Mouse (Mus musculus) liver, embryonic 11.5 days (tissue): Measurements from ENCODE around the gene Gm10715. TPM values are rescaled to one million over a fixed set of nuclear protein-coding genes. Genes with fewer than 3 reads are reported as not detected.
A peak's percentile ranks its signal among the peaks of the same experiment; 100 is the strongest.
"Not testable (repeated sequence)": the region's sequence is repeated elsewhere in the genome, so short reads cannot be mapped to it uniquely, and the experiment has no call there.

Experiments used
- ATAC-seq: fragments of 200-750 bp; cut with Nextera tagmentation; replicated peaks from 2 replicates; pipeline ENCODE4 v1.8.0; 2017; ENCODE audit warnings: moderate number of reproducible peaks, mild to moderate bottlenecking, moderate TSS enrichment, moderate library complexity; ENCODE audit not compliant: low FRiP score
- DNase-seq: peaks from one replicate; pipeline ENCODE4 v3.0.0-alpha.2; 2017; ENCODE audit warnings: low spot score
- H3K27ac ChIP-seq: fragments of 300-500 bp; sonication (generic); 2 replicates; pipeline ENCODE4 v1.5.1; 2014; ENCODE audit warnings: mild to moderate bottlenecking, low read depth, low read length, control low read depth
- H3K27me3 ChIP-seq: fragments of 300-500 bp; sonication (generic); replicated peaks from 2 replicates; pipeline ENCODE4 v1.6.1; 2014; ENCODE audit warnings: low read length, mixed read lengths; ENCODE audit not compliant: control insufficient read depth, insufficient read depth
- H3K36me3 ChIP-seq: fragments of 300-500 bp; sonication (generic); 2 replicates; pipeline ENCODE4 v1.6.1; 2014; ENCODE audit warnings: mild to moderate bottlenecking, low read length, moderate library complexity, mixed read lengths; ENCODE audit not compliant: control insufficient read depth, insufficient read depth
- H3K4me1 ChIP-seq: fragments of 300-500 bp; sonication (generic); replicated peaks from 2 replicates; pipeline ENCODE4 v1.6.1; 2014; ENCODE audit warnings: low read length, mixed read lengths; ENCODE audit not compliant: control insufficient read depth, insufficient read depth
- H3K4me2 ChIP-seq: fragments of 300-500 bp; sonication (generic); 2 replicates; pipeline ENCODE4 v1.6.1; 2014; ENCODE audit warnings: mild to moderate bottlenecking, control low read depth, moderate library complexity
- H3K4me3 ChIP-seq: fragments of 300-500 bp; sonication (generic); 2 replicates; pipeline ENCODE4 v1.5.1; 2014; ENCODE audit warnings: low read depth, low read length, control low read depth
- H3K9ac ChIP-seq: fragments of 300-500 bp; sonication (generic); 2 replicates; pipeline ENCODE4 v1.6.1; 2014; ENCODE audit warnings: low read depth, low read length, control low read depth
- H3K9me3 ChIP-seq: fragments of 300-500 bp; sonication (generic); 2 replicates; pipeline ENCODE4 v1.6.1; 2016; ENCODE audit warnings: low read length, inconsistent platforms, mixed read lengths; ENCODE audit not compliant: control insufficient read depth
- WGBS: fragments of 180-500 bp; shearing (Covaris S2); extraction: QIAGEN DNeasy Blood & Tissue Kit; methylation state at CpG from one replicate; pipeline ENCODE4 v1.1.7; 2014; 5-methylcytosine and 5-hydroxymethylcytosine counted together
- polyA plus RNA-seq: library from polyadenylated mRNA; unstranded; fragments of >200 nt; fragmentation: Nextera tagmentation; extraction: Ambion mirVana; gene quantifications from 2 replicates; pipeline ENCODE4 v1.2.1, GENCODE M21; 2014

Gm10715 gene
- polyA plus RNA-seq, 1 experiment from 2014 or later, result not detected

GRCm38 (mm10) chr9:3023312-3023984 is 13.2 kb upstream of the Gm10715 start, which contains the start of gene Gm10718:
TSS of gene Gm10718 (plus strand) at chr9:3023547.
- not testable (repeated sequence) for H3K27me3 ChIP-seq, H3K9ac ChIP-seq, H3K4me3 ChIP-seq, H3K27ac ChIP-seq, H3K4me1 ChIP-seq, DNase-seq, H3K36me3 ChIP-seq, ATAC-seq, H3K9me3 ChIP-seq, H3K4me2 ChIP-seq
- WGBS, result 69% methylated on average over 9 of the region's 13 CpGs

GRCm38 (mm10) chr9:3023985-3024648 is 12.6 kb upstream of the Gm10715 start:
- H3K27me3 ChIP-seq, H3K4me1 ChIP-seq, H3K36me3 ChIP-seq, H3K9me3 ChIP-seq, H3K27ac ChIP-seq, H3K4me3 ChIP-seq, H3K9ac ChIP-seq, ATAC-seq, H3K4me2 ChIP-seq, DNase-seq: not testable (repeated sequence)
- 59% methylated on average over 15 of the region's 16 CpGs for WGBS

- not testable (repeated sequence) for DNase-seq, H3K9me3 ChIP-seq, H3K4me2 ChIP-seq, H3K27me3 ChIP-seq, H3K9ac ChIP-seq, H3K4me3 ChIP-seq, ATAC-seq, H3K27ac ChIP-seq, H3K36me3 ChIP-seq, H3K4me1 ChIP-seq
- WGBS, result 71% methylated on average over 12 of the region's 12 CpGs
Observed at GRCm38 (mm10) chr9:3024912-3025467, 11.7 kb upstream of the Gm10715 start, which contains the start of gene Gm10717. TSS of gene Gm10717 (plus strand) at chr9:3025417.

- WGBS, result 56% methylated on average over 4 of the region's 6 CpGs
- not testable (repeated sequence) for H3K36me3 ChIP-seq, ATAC-seq, H3K27ac ChIP-seq, H3K27me3 ChIP-seq, H3K4me3 ChIP-seq, H3K4me1 ChIP-seq, H3K9ac ChIP-seq, H3K4me2 ChIP-seq, DNase-seq, H3K9me3 ChIP-seq
Observed at GRCm38 (mm10) chr9:3025653-3026052, 11.0 kb upstream of the Gm10715 start.

GRCm38 (mm10) chr9:3026136-3026535 is 10.5 kb upstream of the Gm10715 start:
- DNase-seq, H3K27ac ChIP-seq, H3K9ac ChIP-seq, ATAC-seq, H3K4me3 ChIP-seq, H3K4me2 ChIP-seq, H3K27me3 ChIP-seq, H3K4me1 ChIP-seq, H3K9me3 ChIP-seq, H3K36me3 ChIP-seq: not testable (repeated sequence)
- whole genome bisulfite sequencing, result 77% methylated on average over 5 of the region's 5 CpGs

GRCm38 (mm10) chr9:3026741-3027140 is 9.9 kb upstream of the Gm10715 start:
- WGBS, result 67% methylated on average over 9 of the region's 9 CpGs
- not testable (repeated sequence) for H3K4me3 ChIP-seq, ATAC-seq, DNase-seq, H3K4me2 ChIP-seq, H3K27me3 ChIP-seq, H3K4me1 ChIP-seq, H3K36me3 ChIP-seq, H3K9ac ChIP-seq, H3K9me3 ChIP-seq, H3K27ac ChIP-seq

GRCm38 (mm10) chr9:3027200-3027599 is 9.5 kb upstream of the Gm10715 start:
- WGBS, result 69% methylated on average over 9 of the region's 9 CpGs
- not testable (repeated sequence) for H3K4me2 ChIP-seq, H3K27me3 ChIP-seq, H3K4me1 ChIP-seq, ATAC-seq, H3K4me3 ChIP-seq, H3K27ac ChIP-seq, H3K9me3 ChIP-seq, H3K36me3 ChIP-seq, H3K9ac ChIP-seq
- DNase-seq, result peak; percentile 32

- WGBS, result 60% methylated on average over 12 of the region's 16 CpGs
Observed at GRCm38 (mm10) chr9:3029276-3030000, 7.2 kb upstream of the Gm10715 start.

More at GRCm38 (mm10) chr9:3029276-3030000, 7.2 kb upstream of the Gm10715 start:
- not testable (repeated sequence) for H3K4me3 ChIP-seq, H3K4me2 ChIP-seq, H3K27me3 ChIP-seq, H3K9me3 ChIP-seq, ATAC-seq, DNase-seq, H3K9ac ChIP-seq, H3K36me3 ChIP-seq, H3K27ac ChIP-seq, H3K4me1 ChIP-seq
